Mouse (Mus musculus): ENCODE measurements around the gene Pfkfb4. TPM values are rescaled to one million over a fixed set of nuclear protein-coding genes. Genes with fewer than 3 reads are reported as not detected.

Gene Pfkfb4
- polyA plus RNA-seq (2021; fragmentation: Nextera tagmentation), result 5.0 and 6.6 TPM in 2 replicates
- long read RNA-seq, experiment 1, transcript Pfkfb4-203 (14 exons, 3,488 nt), result major isoform, 32 of 65 reads
- long read RNA-seq, experiment 1, partial matches to known transcripts, result 9 of 65 reads
- long read RNA-seq, experiment 1, other reads (novel, unspliced or antisense), result 20 of 65 reads
- long read RNA-seq, experiment 2, transcript Pfkfb4-203 (14 exons, 3,488 nt), result major isoform, 7 of 12 reads
- long read RNA-seq, experiment 2, partial matches to known transcripts, result 0 of 12 reads
- long read RNA-seq, experiment 2, other reads (novel, unspliced or antisense), result 4 of 12 reads

GRCm38 (mm10) chr9:108991428-108992084, at the start of gene Pfkfb4:
Pfkfb4 (plus strand) TSS chr9:108991778.

DNA sequence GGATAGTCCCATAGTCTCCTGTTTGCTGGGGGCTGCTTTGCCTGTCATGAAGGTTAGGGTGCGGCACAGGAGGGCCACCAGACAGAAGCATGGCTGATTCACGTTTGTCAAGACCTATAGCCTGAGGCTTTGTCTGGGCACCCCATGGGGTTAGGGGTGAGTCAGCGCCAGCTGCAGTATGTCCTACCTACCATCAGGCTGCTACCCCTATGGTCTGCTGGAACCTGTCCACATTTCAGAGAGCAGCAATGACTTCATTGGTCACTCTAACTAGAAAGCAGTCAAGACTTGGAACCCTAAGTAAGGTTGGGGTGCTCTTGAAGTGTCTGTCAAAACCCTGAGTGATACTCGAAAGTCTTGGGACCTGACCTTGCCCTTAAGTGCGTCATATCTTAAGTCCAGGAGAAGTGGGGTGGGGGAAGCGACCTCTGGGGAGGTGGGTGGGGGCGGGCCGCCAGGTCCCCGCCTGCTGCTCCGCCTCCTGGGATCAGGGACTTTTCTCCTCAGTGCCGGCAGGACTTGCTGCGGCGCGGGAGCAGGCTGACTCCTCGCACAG, 38.4 kb upstream of the Pfkfb4 start, which contains the start of gene Col7a1:
TSS of gene Col7a1 (plus strand) at position 506 of the 556 bp plus-strand sequence.

DNA sequence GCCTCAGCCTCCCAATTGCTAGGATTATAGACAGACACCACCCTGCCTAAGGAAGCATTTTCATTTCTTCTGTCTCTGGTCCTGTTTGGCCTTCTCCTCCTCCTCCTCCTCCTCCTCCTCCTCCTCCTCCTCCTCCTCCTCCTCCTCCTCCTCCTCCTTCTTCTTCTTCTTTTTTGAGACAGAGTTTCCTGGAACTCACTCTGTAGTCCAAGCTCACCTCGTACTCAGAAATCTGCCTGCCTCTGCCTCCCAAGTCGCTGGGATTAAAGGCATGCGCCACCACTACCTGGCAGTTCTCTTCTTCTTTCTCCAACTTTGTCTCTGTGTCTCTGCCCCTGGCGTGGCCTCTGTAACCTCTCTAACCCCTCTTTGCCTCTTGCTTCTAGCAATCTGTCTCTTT, 5.9 kb upstream of the Pfkfb4 start, which contains the start of gene Ucn2:
TSS of gene Ucn2 (plus strand) at position 301 of the 400 bp plus-strand sequence.

GRCm38 (mm10) chr9:109038086-109038895, 46.7 kb downstream of the Pfkfb4 start, which contains the start of gene Shisa5:
Shisa5 (plus strand) TSS chr9:109038565.

DNA sequence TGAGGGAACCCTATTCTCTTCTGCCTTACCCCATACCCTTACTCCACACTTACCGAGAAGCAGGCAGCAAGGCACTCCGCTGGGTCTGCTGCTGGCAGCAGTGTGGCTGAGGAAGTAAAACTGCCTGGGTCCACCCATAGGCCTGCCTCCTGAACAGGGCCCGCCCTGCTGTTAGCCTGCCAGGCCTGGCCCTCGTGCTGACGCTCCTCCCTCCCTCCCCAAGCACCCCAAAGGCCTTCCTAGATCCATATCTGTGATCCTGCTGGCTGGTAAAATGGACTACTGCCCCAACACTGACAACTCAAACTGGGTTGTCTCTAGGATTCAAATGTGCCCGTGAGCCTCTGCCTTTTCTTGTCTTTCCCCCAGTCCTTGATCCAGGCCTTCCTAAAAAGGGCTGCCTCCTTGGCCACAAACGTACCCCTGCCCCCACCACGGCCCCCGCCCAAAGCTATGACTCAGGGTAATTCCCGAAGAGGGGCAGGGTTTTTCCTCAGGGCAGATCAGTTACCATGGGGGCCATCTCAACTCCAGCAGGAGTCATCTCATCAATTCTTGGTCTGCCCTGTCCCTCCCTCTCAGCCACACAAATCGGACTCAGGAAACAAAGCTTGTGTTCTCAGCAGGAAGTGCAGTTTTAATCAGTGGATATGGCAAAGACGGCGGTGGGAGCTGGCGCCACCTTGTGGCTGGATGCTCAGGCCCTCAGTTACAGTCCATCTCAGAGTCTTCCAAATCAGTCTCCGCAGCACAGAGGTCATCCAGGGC, 67.7 kb downstream of the Pfkfb4 start, which contains the start of gene Trex1:
TSS of gene Trex1 (minus strand) at position 599 of the 768 bp plus-strand sequence.

GRCm38 (mm10) chr9:109073661-109074573, 82.3 kb downstream of the Pfkfb4 start, which contains the start of gene Atrip:
Atrip (minus strand) TSS chr9:109074124.

Other genes with a start within 250 kb of the Pfkfb4 start
- 22.3 and 29.4 TPM in 2 replicates for gene Ip6k2, start 208.0 kb upstream of the Pfkfb4 start, polyA plus RNA-seq (2021; fragmentation: Nextera tagmentation)
- gene Nckipsd, start 183.4 kb upstream of the Pfkfb4 start, polyA plus RNA-seq (2021; fragmentation: Nextera tagmentation), result 39.1 and 47.3 TPM in 2 replicates
- gene Celsr3, start 165.5 kb upstream of the Pfkfb4 start, polyA plus RNA-seq (2021; fragmentation: Nextera tagmentation), result 2.2 and 3.1 TPM in 2 replicates
- gene Slc26a6, start 138.5 kb upstream of the Pfkfb4 start, polyA plus RNA-seq (2021; fragmentation: Nextera tagmentation), result 5.9 and 8.2 TPM in 2 replicates
- gene Tmem89, start 77.2 kb upstream of the Pfkfb4 start, polyA plus RNA-seq (2021; fragmentation: Nextera tagmentation), result 0.72 and 1.1 TPM in 2 replicates
- 529 and 727 TPM in 2 replicates for gene Uqcrc1, start 55.1 kb upstream of the Pfkfb4 start, polyA plus RNA-seq (2021; fragmentation: Nextera tagmentation)
- gene Col7a1, start 38.2 kb upstream of the Pfkfb4 start, polyA plus RNA-seq (2021; fragmentation: Nextera tagmentation), result 0.01 TPM in 1 of 2 replicates, not detected in the other
- not detected in 2 replicates for gene Ucn2, start 5.8 kb upstream of the Pfkfb4 start, polyA plus RNA-seq (2021; fragmentation: Nextera tagmentation)
- 144 and 161 TPM in 2 replicates for gene Shisa5, start 46.8 kb downstream of the Pfkfb4 start, polyA plus RNA-seq (2021; fragmentation: Nextera tagmentation)
- 10.1 and 12.5 TPM in 2 replicates for gene Trex1, start 68.0 kb downstream of the Pfkfb4 start, polyA plus RNA-seq (2021; fragmentation: Nextera tagmentation)
- gene Atrip, start 82.3 kb downstream of the Pfkfb4 start, polyA plus RNA-seq (2021; fragmentation: Nextera tagmentation), result 15.6 and 21.1 TPM in 2 replicates
- 4.0 and 5.0 TPM in 2 replicates for gene Ccdc51, start 90.7 kb downstream of the Pfkfb4 start, polyA plus RNA-seq (2021; fragmentation: Nextera tagmentation)
- 716 and 866 TPM in 2 replicates for gene Tma7, start 90.8 kb downstream of the Pfkfb4 start, polyA plus RNA-seq (2021; fragmentation: Nextera tagmentation)
- 11.7 and 15.9 TPM in 2 replicates for gene Plxnb1, start 103.6 kb downstream of the Pfkfb4 start, polyA plus RNA-seq (2021; fragmentation: Nextera tagmentation)
- not detected in 2 replicates for gene Fbxw21, start 170.3 kb downstream of the Pfkfb4 start, polyA plus RNA-seq (2021; fragmentation: Nextera tagmentation)
- gene Fbxw13, start 204.2 kb downstream of the Pfkfb4 start, polyA plus RNA-seq (2021; fragmentation: Nextera tagmentation), result not detected in 2 replicates
- gene Fbxw20, start 243.0 kb downstream of the Pfkfb4 start, polyA plus RNA-seq (2021; fragmentation: Nextera tagmentation), result not detected in 2 replicates

All from left cerebral cortex, adult 6 months (tissue).